Mouse (Mus musculus) layer of hippocampus, postnatal 25 days (tissue): ENCODE measurements around the gene Ppfia1. TPM values are rescaled to one million over a fixed set of nuclear protein-coding genes. Genes with fewer than 3 reads are reported as not detected.

Source experiments
- DNase-seq, 2 experiments: peaks; one replicate each; pipeline ENCODE4 v3.0.0; 2022; ENCODE audit warnings: mixed read lengths in 2 of 2, low spot score in 1 of 2; ENCODE audit errors: extremely low spot score in 1 of 2
- total RNA-seq, 2 experiments: library from RNA; stranded (reverse); gene quantifications; 2 replicates each; pipeline ENCODE4 v1.2.3; 2021

Ppfia1 gene
- total RNA-seq, 2 experiments from 2014 or later: 29.7 to 41.3 TPM

- no peak for DNase-seq
These were observed 111.6 kb downstream of the Ppfia1 start for GRCm38 (mm10) chr7:144441976-144442375.

GRCm38 (mm10) chr7:144441466-144441865 is 112.1 kb downstream of the Ppfia1 start:
- DNase-seq: no peak

GRCm38 (mm10) chr7:144438811-144439210 is 114.7 kb downstream of the Ppfia1 start:
- DNase-seq: no peak

- no peak for DNase-seq
These were observed 120.6 kb downstream of the Ppfia1 start for GRCm38 (mm10) chr7:144432920-144433319.

GRCm38 (mm10) chr7:144427460-144427859 is 126.1 kb downstream of the Ppfia1 start:
- no peak for DNase-seq

Other genes starting within 250 kb of the Ppfia1 start
- 100 to 1,000 TPM; 173 to 198 TPM for gene Cttn, start 82.7 kb downstream of the Ppfia1 start, total RNA-seq
- gene Fadd, start 28.7 kb upstream of the Ppfia1 start, total RNA-seq: 1 to 10 TPM; 2.0 to 2.2 TPM
- gene Ano1, start 198.2 kb upstream of the Ppfia1 start, total RNA-seq: 1 to 10 TPM; 2.4 to 4.6 TPM